Mouse (Mus musculus): ENCODE results near the gene Il23r.
"Not testable (repeated sequence)": the region's sequence is repeated elsewhere in the genome, so short reads cannot be mapped to it uniquely, and the experiment has no call there.

Gene Il23r

GRCm38 (mm10) chr6:67491755-67492154, at the start of gene Il23r:
Il23r (minus strand) TSS chr6:67491855.
- no peak for DNase-seq (ENCODE audit: low spot score)

- no peak for DNase-seq (ENCODE audit: low spot score)
Measured at GRCm38 (mm10) chr6:67535777-67536054, 44.1 kb upstream of the Il23r start, which contains the start of gene Tacstd2. Tacstd2 (minus strand) TSS chr6:67535796.

DNA sequence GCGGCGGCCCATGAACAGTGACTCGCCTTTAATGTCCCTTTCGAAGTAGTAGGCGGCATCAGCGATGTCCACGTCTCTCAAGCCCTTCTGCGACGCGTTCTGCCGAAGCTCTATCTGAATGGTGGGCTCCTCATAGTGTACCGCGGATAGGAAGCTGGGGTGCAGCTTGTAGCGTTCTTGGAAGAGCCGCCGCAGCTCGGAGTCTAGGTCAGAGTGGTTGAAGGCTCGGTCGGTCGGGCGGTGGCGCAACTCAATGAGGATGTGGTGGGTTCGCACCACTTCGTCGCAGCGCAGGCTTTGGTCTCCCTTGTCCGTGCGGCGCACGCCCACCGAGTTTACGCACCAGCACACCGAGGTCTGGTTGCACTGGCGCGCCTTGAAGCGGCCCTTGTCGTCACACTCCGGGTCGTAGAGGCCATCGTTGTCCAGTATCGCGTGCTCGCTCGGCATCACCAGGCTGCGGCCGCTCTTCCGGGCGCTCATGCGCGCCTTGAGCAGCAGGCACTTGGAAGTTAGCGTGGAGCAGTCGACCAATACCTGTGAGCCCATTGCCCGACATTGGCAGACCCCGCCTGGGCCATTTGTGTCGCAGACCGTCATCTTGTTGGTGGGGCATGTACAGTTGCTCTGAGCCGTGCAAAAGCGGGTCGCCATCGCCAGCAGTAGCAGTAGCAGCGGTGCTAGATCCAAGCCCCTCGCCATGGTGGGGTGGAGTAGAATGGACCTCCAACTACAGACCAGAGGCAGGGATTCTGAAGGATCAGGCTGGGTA, 43.5 kb upstream of the Il23r start:
- DNase-seq (ENCODE audit: low spot score): no peak

DNA sequence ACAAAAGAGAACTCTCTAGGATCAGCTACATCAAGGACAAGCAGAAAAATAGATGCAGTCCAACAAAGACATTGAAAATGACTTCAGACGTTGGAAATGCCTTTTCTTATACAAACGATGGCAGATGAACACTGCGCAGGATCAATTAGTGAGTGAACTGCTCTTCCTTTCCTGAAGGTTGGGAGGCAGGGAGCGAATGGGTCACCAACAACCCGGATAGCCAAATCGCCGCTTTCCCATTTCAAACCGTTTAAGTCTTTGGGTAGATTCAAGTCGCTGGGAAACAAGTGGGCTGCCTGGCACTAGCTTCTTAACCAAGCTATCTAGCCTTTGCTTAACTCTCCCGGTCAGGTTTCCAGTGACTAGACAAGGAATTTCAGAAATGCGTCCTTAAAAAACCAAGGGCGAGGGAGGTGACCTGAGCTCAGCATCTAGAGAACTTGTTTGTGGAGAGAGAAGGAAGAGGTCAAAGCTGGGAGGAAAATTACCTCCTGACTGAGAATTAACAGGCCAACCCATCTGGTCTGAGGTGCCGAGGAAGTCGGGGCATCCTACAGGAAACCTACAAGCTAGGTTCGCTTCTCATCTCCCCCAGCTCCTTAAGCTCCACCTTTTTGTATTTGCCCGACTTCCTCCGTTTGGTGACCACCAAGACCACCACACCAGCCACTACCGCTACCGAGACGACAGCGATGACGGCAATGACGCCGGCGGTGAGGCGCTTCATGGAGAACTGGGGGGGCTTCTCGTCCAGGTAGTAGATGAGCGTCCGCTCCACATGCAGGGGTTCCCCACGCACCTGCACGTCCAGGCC, 42.7 kb upstream of the Il23r start:
- DNase-seq (ENCODE audit: low spot score): no peak

DNA sequence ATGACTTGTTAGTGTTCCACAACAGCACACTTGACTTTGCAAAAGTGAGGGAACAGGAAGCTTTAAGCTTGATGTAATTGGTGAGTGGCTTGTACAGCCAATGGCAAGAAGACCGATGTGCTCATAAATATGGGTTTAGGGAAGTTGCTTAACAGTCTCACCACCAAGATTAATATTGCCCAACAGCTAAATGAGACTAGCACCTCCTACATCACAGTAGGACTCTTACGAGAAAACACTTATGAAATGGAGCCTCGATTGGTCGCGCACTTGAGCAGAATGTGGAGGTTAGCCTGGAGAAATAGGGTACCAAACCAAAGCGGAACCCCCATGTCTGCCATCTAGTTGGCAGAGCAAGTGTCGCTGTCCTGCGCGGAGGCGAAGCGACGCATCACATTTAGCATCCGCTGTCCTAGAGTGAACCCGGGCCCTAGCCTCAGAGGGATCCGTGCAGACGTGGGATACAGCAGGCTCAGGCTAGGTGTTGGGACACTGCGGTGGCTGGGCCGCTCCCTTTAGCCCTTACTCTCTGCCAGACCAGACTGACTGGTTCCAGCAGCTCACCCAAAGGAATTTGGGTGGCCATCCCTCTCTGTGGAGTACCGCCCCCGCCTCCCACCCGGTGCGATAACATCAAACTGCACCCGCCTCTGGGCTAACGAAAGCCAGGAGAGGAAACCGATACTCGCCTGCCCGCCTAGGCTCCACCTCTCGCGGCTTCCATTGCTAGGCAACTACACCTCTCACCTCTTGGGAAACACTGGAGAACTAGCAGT, 41.2 kb upstream of the Il23r start:
- no peak for DNase-seq (ENCODE audit: low spot score)

DNA sequence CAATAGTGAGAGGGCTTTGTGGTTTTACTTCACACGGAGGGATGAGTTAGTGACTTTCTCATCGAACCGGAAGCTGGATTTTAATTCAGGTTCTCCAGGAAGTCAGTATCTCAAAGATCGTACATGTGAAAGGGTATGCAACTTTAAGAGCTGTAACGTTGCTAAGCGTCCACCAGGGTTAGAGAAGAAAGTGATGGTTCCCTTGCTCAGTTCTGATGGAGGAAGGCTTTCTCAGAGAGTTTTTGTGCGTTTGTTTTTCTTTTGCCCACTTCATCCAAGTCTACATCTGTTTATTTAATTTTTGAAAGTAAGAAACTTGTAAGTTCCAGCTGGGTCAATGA, 40.1 kb upstream of the Il23r start:
- DNase-seq (ENCODE audit: low spot score): no peak

- DNase-seq (ENCODE audit: low spot score): no peak
Measured at GRCm38 (mm10) chr6:67530992-67531821, 39.6 kb upstream of the Il23r start.

DNA sequence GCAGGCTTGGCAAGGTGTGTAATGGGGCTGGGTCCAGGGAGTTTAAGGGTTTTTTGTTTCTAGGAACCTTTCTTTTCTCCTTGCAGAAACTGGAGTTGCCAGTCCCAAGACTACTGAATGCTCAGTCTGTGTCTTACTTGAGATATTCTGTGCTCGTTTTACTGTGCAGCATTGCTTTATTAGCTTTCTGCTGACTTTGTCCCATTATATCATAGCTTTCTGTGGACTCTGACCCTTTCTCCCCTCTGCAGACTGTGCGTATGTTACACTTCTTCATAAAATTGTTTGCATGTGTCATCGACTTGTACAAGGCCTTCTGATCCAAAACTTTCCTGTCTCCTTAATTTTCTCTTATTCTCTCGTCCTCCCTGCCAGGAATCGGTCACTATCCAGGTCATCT, 34.7 kb upstream of the Il23r start:
- DNase-seq (ENCODE audit: low spot score): no peak

DNA sequence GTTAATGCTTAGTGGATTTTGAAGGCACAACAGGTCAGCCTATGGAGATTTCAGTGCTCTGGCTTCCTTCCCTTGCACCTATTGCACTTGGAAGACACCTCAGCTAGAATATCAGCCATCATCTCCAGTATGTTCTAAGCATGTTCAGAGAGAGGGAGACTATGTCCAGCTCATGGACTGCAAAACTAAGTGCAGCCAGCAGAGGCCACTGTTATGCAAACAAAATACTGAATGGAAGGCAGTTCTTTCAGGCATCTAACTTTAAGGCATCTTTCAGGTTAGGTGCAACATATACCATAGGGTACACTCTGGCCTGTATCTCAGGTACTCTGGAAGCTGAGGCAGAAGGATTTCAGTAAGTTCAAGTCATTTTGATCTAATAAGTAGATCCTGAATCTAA, 19.1 kb upstream of the Il23r start:
- DNase-seq (ENCODE audit: low spot score): no peak

- DNase-seq (ENCODE audit: low spot score): not testable (repeated sequence)
Measured at GRCm38 (mm10) chr6:67501938-67502337, 10.3 kb upstream of the Il23r start.

- no peak for DNase-seq (ENCODE audit: low spot score)
Measured at GRCm38 (mm10) chr6:67481012-67481411, 10.6 kb downstream of the Il23r start.

DNA sequence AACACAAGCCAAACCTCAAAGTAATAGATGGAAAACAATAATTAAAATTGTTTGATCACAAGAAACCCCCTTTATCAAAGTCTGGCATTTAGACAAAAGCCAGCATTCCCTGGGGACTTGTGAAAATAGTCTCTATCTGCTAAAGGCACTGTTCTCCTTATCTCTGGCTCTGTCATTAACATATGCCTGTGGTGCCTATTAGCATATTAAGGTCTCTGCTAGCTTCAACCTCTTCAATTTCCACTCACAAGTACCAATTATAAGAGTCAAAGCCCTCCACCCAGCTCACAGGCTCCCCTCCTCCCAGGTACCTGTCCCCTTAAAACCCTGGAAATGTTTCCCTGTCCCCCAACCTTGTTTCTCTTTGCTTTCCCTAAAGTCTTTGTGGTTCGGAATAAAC, 20.4 kb downstream of the Il23r start:
- DNase-seq (ENCODE audit: low spot score): no peak

GRCm38 (mm10) chr6:67459424-67459823, 32.2 kb downstream of the Il23r start:
- no peak for DNase-seq (ENCODE audit: low spot score)

DNA sequence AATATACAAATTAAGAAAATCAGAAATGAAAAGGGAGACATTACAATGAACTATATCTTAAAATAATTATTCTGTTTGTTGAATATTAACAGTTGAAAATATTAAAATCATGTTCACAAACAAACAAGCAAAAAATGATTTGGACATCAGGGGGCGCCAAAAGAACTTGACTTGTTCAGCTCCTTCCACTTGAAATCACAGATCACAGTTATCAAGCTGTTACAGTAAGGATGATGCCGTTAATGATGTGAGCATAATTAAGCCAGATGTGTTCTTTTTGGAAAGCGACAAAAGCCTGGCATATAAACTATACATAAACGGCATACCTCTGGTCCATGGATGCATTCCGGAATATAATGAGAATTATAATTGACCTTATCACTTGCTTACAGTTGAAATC, 40.3 kb downstream of the Il23r start:
- peak; percentile 46 for DNase-seq (ENCODE audit: low spot score)

DNA sequence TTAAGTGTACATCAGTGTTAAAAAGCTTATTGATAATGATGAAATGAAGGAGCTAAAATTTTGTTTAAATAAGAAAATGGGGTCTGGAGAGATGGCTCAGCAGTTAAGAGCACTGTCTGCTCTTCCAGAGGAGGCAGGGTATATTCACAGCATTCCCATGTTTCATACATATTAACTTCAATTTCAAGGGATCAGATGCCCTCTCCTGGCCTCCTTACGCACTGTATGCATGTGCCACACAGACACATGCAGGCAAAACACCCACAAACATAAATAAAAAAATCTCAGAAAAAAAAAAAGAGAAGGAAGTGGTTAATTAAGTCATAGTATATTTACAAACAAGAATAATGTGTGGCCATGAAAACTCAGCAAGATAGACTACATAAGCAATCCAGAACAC, 45.8 kb downstream of the Il23r start:
- DNase-seq (ENCODE audit: low spot score): no peak

DNA sequence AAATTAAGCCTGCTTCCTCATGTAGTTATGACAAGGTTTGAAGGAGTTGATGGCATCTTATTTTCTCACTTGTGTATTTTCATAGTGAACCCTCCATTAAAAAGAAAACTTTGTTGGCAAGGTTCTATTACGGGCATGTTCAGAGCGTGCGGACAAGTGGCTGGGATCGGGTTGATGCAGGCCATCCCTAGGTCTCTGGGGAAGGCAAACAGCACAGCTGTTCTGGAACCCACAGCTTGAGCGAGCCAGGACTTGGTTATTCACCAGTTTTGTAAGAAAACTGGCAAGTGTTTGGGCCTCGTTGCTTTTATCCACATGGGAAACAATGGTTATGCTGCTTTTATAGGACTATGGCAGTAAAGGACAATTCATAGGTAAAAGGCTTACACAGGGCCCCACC, 48.5 kb downstream of the Il23r start:
- no peak for DNase-seq (ENCODE audit: low spot score)

DNA sequence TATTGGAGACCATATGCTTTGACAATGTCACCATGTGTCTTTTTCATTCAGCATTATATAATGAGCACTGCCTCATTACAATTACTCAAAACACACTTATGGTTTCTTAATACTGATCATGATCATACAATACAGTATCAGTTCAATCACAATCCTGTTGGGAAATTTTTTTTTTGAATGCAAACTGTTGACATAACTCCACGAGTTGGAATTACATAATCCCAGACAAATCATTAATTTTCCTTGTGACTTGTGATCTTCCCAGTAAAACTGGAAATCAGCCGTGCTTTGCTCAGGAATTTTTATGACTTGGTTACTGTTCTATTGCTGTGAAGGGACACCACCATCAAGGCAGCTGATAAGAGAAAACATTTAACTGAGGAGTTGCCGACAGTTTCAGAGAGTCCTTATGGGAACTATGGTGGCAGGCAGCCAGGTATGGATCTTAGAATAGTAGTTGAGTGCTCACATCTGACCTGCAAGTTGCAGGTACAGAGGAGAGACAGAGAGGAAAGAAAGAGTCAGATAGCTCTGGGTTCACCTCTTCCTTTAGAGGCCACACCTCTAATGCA, 53.8 kb downstream of the Il23r start:
- DNase-seq (ENCODE audit: low spot score): no peak

GRCm38 (mm10) chr6:67437028-67437427, 54.6 kb downstream of the Il23r start:
- no peak for DNase-seq (ENCODE audit: low spot score)

- DNase-seq (ENCODE audit: low spot score): no peak
Measured at GRCm38 (mm10) chr6:67436295-67436694, 55.4 kb downstream of the Il23r start.

- DNase-seq (ENCODE audit: low spot score): no peak
Measured at GRCm38 (mm10) chr6:67435711-67436110, 55.9 kb downstream of the Il23r start.

DNA sequence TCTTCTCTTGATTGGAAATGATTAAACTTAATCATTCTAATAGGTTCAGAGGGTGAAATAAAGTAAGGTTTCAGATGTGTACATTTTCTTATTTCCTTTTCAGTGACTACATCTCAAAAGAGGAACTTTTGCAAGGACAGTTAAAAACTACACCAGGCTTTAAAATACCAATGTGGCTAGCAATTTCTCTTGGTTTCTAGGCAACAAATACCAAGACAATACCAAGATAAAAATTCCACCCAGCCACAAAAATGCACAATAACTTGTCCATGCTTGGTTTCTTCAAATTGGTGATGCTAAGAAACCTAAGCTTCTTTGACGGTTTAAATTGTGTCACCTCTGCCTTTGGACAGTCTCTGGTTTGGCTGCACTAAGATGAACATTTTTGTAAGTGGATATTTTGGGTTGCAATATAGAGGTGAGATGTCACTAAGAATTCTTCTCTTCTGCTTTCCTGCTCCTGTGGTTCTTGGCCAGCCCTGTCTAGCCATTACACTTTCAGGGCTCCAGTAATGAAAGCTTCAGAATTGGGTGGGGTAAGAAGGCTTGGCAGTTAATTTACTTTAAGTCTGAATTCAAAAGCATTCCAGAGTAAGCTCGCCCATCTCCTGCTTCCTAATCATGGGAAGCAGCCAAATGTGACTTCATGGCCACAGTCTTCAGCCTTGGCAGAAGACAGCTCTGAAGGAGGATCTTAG, 56.8 kb downstream of the Il23r start:
- no peak for DNase-seq (ENCODE audit: low spot score)

Measured in layer of hippocampus, adult 9-10 months (tissue).